Mouse (Mus musculus): ENCODE data around the gene Gpc1.

Gpc1 gene

GRCm38 (mm10) chr1:92879266-92879665 is 47.8 kb downstream of the Gpc1 start:
- peak; percentile 36 to 69 for DNase-seq (ENCODE audit: low spot score in 2 of 2)

DNA sequence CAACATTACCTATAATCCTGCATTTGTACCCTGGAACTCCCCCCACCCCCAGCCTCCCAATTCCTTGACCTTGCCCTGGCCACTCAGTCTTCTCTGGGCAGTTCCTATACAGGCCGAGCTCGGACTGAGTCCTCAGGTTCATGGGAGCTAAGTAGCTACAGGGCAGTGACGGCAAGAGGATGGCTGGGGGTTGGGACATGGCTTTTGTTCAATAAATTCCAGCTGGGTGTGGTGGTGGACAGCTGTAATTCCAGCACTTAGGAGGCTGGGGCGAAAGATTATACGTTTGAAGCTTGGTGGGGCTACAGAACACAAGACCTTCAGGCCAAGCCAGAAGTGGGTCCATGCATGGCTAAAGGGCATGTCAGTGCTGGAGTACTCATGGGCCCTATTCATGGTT is 48.7 kb downstream of the Gpc1 start:
- DNase-seq (ENCODE audit: low spot score in 2 of 2), result no peak

- DNase-seq (ENCODE audit: low spot score in 2 of 2), result no peak
Observed at GRCm38 (mm10) chr1:92881982-92882381, 50.5 kb downstream of the Gpc1 start.

GRCm38 (mm10) chr1:92888901-92889655 is 57.6 kb downstream of the Gpc1 start:
- no peak for DNase-seq (ENCODE audit: low spot score in 2 of 2)

DNA sequence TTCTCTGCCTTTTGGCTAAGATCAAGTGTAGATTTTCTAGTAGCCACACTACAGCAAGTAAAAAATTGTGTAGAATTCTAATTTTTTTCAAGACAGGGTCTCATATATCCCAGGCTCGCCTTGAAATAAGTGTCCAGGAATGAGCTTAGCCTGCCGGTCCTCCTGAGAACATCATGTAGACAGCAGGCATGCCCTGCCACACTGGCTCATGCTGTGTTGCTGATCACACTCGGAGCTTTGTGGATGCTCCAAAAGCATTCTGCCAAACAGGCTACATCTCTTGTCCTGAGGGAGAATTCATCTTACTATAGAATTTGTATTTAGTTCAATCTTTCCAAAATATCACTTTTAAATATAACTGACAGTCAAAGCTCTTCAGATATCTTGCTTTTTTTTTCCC is 61.3 kb downstream of the Gpc1 start:
- no peak for DNase-seq (ENCODE audit: low spot score in 2 of 2)

GRCm38 (mm10) chr1:92893896-92894295 is 62.5 kb downstream of the Gpc1 start:
- DNase-seq (ENCODE audit: low spot score in 2 of 2), result no peak

- peak in 1 of 2 experiments; percentile 85 for DNase-seq (ENCODE audit: low spot score in 2 of 2)
Observed at GRCm38 (mm10) chr1:92895089-92895488, 63.6 kb downstream of the Gpc1 start.

- peak in 1 of 2 experiments; percentile 65 for DNase-seq (ENCODE audit: low spot score in 2 of 2)
Observed at GRCm38 (mm10) chr1:92902786-92903185, 71.3 kb downstream of the Gpc1 start, which contains the start of gene Ankmy1. Gene Ankmy1, minus strand, starts transcription at chr1:92902906.

DNA sequence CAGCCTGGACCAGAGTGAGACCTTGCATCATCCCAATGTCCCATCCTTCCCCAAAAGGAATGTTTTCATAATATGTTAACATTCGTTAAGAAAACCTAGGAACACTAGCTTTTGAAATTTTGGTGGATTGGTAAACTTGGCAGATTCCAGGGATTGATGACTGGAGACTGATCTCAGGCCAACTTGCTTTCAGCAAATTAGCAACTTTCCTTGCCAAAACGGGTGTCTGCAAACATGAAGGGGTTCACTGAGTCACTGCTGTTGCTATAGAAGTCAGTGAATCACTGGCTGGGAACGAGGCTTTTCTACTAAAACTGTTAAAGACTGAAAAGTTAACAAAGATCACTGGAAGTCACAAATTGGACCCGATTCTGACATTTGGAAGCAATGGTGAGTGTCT is 72.2 kb downstream of the Gpc1 start:
- DNase-seq (ENCODE audit: low spot score in 2 of 2), result no peak

DNA sequence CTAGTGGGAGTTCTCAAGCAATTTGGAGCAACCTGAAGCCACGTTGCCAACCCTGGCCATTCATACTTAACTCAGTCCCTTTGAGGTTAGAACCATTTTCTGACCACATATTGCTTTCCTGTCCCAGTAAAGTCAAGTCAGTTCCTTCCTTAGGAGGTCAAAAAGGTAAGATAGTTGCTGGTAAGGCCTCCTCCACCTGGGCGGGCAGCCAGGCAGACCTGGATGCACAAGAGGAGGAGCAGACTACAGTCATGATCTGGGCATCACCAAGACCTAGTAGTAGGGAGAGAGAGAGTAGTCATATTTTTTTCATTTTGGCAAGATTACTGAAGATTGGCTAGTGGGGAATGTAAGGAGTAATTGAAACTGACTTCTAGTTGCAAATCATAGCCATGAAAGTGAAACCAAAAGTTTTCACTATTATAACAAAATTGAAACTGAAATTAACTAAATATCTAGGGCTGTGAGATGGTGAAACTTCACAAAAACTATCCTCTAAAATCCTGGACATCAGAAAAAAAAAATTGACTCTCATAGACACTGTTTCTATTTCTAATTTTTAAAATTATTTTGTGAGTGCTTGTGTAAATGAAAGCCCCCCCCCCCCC is 74.4 kb downstream of the Gpc1 start:
- DNase-seq (ENCODE audit: low spot score in 2 of 2), result no peak

GRCm38 (mm10) chr1:92906779-92907631 is 75.6 kb downstream of the Gpc1 start, which contains the start of gene Dusp28:
Gene Dusp28, plus strand, starts transcription at chr1:92906981.
- DNase-seq (ENCODE audit: low spot score in 2 of 2), result peak in 1 of 2 experiments; percentile 85

DNA sequence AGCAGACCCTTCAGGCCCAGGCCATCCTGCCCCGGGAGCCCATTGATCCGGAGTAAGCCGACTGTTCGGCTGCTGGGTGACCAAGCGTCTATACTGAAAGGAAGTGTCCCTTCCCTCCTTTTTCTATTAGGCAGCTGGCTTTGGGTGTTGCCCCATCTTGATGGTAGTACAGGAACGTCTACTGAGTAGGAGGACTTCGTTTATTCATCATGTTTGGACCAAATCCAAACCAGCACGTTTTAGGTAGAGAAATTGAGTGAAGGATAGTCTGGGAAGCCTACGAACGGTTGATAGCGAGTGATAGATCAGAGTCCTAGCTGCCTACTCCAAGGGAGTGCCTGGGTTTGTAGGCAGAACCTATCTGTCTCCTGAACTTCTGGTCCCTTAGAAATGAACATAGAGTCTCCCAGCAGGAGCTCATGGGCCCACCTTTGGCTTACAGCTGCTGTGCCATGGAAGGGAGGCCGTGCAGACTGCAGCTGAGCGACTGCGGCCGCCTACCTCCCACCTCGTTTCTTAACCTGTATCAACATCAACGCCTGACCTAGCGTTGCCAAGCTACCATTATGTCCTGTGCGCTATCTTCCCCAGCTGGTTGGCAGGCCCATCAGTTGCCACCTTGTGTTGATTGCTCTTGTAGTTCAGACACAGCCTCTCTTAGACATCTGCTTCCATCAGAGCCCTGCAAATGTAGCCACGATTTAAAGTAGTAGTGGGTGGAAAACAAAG is 76.4 kb downstream of the Gpc1 start:
- DNase-seq (ENCODE audit: low spot score in 2 of 2), result no peak

- DNase-seq (ENCODE audit: low spot score in 2 of 2), result no peak
Observed at GRCm38 (mm10) chr1:92908664-92909063, 77.2 kb downstream of the Gpc1 start.

DNA sequence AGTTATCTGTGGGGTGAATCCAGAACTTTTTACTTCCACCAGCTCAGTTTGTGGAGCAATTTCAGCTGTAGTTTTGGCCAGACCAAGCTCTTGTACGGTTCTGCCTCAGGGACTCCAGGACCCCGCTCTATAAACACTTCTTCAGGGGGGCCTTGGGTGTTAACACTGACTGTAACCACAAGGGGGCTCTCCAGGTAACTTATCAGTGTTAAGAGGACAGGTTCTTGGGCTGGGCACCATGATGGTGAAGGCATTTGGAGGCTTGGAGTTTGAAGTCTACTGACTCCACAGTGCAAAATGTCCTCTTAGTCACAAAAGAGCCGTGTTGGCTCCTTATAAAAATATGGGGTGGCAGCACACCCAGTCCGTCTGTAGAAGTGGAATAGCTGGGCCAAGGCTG is 77.6 kb downstream of the Gpc1 start:
- DNase-seq (ENCODE audit: low spot score in 2 of 2), result no peak
